Mouse (Mus musculus): Measurements from ENCODE around the gene Cish. TPM values are rescaled to one million over a fixed set of nuclear protein-coding genes. Genes with fewer than 3 reads are reported as not detected.
A peak's percentile ranks its signal among the peaks of the same experiment; 100 is the strongest.
"Not testable (repeated sequence)": the region's sequence is repeated elsewhere in the genome, so short reads cannot be mapped to it uniquely, and the experiment has no call there.

The Cish gene
- total RNA-seq, 1 experiment from 2014 or later, result 14.9 TPM

- DNase-seq, result no peak
Observed at GRCm38 (mm10) chr9:107299783-107300182, 4.0 kb downstream of the Cish start.

DNA sequence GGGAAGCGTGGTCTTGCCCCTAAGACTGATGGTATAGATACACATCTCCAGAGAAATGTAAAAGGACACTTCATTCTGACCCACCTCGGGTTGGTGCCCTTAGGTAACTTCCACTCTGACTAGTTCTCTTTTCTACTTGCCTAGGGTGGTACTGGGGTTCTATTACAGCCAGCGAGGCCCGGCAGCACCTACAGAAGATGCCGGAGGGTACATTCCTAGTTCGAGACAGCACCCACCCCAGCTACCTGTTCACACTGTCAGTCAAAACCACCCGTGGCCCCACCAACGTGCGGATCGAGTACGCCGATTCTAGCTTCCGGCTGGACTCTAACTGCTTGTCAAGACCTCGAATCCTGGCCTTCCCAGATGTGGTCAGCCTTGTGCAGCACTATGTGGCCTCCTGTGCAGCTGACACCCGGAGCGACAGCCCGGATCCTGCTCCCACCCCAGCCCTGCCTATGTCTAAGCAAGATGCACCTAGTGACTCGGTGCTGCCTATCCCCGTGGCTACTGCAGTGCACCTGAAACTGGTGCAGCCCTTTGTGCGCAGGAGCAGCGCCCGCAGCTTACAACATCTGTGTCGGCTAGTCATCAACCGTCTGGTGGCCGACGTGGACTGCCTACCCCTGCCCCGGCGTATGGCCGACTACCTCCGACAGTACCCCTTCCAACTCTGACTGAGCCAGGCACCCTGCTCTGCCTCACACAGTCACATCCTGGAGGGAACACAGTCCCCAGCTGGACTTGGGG is 4.6 kb downstream of the Cish start:
- no peak for DNase-seq

GRCm38 (mm10) chr9:107301554-107302331 is 5.9 kb downstream of the Cish start:
- no peak for DNase-seq

GRCm38 (mm10) chr9:107302592-107302991 is 6.8 kb downstream of the Cish start:
- no peak for DNase-seq

DNA sequence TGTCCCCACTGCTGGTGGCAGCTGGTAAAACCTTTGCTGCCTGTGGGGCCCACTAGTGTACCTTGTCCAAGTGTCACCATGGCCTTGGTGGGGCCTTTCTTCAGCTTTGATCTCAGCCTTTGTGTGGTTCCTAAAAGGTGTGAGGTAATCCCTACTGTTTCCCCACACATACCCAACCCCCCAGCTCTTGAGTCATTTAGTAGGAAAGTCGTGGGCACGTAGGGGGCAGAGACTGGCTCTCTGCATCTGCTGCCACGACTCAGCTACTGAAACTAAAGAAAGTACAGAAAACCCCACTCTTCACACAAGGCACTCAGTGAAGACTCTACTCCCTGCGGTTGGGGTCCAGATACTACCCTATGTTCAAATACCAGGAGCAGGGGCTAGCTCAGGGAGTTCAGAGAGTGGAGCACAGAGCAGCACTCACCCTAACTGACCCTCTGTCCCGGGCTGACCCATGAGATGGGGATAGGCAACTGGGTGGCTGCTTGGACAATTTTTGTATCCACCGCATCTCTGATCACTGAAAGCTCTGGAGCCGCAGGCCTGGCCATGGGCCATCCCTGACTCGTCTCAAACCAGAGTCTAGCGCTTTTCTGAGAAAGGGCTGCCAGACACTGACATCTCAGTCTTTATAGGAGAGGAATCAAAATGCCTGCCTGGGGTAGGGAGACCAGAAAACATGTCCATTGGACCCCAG is 7.4 kb downstream of the Cish start:
- no peak for DNase-seq

GRCm38 (mm10) chr9:107303900-107304299 is 8.1 kb downstream of the Cish start:
- no peak for DNase-seq

- no peak for DNase-seq
Observed at GRCm38 (mm10) chr9:107304383-107304782, 8.6 kb downstream of the Cish start.

GRCm38 (mm10) chr9:107305012-107305411 is 9.2 kb downstream of the Cish start:
- no peak for DNase-seq

DNA sequence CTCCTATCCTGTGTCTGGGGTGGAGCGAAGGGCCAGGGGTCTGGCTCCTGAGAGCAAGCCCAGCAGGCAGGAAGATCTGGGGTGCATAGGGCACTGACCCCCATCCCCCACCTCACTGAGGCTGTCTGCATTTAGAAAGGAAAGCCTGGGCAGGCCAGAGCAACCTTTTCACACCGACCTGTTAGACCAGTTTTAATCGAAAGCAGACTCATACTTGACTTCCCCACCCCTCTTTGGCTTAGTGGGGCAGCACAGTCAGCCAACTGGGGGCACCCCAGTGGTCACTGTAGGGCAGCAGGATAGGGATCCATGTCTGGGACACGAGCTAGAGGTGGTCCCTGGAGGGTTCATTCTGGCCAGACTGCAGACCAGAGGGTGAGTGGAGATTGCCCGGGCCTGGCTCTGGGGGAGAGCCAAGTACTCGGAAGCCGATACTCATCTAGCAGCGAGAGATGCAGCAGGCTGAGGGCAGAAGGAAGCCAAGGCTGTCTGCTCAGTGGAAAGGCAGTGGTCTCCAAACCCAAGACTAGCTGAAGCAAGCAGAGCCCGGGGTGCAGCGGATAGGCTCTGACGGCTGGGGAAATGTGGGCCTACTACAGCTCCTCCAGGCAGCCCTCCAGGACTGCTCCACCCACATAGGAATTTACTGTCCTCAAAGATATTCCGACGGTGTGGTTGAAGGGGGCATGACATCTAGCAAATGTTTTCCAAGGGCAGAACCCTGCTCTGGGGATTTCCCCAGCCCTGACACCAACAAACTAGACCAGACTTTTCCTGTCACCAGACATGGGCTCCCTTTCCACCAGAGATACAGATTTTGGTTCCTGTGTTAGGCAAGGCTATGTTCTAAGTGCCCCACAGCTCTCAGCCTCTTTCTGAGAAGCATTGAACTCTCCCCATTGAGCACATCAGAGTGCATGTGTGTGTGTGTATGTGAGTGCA is 10.0 kb downstream of the Cish start:
- DNase-seq, result no peak

DNA sequence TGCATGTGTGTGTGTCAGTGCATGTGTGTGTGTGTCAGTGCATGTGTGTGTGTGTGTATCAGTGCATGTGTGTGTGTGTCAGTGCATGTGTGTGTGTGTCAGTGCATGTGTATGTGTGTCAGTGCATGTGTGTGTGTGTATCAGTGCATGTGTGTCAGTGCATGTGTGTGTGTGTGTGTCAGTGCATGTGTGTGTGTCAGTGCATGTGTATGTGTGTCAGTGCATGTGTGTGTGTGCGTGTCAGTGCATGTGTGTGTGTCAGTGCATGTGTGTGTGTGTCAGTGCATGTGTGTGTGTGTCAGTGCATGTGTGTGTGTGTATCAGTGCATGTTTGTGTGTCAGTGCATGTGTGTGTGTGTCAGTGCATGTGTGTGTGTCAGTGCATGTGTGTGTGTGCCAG is 10.8 kb downstream of the Cish start:
- not testable (repeated sequence) for DNase-seq

GRCm38 (mm10) chr9:107307099-107307872 is 11.5 kb downstream of the Cish start:
- no peak for DNase-seq

DNA sequence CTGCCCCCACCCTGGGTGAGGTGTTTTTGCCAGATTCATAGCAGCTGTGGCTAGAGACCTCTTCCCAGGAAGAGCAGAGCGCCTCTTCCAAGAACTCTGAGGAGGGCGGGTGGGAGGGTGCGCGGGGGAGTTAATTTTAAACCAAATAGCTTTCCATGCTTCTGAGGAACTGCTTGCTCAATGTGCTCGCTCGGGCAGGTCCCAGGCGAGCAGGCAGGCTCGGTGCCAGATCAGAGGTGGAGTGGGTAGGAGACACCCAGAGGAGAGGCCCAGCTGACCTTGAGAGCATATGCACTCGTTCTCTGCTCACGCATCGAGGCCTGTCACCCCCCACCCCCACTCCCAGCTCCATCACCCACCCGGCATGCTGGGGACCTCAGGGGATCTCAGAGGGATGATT is 12.1 kb downstream of the Cish start:
- peak; percentile 75 for DNase-seq

DNA sequence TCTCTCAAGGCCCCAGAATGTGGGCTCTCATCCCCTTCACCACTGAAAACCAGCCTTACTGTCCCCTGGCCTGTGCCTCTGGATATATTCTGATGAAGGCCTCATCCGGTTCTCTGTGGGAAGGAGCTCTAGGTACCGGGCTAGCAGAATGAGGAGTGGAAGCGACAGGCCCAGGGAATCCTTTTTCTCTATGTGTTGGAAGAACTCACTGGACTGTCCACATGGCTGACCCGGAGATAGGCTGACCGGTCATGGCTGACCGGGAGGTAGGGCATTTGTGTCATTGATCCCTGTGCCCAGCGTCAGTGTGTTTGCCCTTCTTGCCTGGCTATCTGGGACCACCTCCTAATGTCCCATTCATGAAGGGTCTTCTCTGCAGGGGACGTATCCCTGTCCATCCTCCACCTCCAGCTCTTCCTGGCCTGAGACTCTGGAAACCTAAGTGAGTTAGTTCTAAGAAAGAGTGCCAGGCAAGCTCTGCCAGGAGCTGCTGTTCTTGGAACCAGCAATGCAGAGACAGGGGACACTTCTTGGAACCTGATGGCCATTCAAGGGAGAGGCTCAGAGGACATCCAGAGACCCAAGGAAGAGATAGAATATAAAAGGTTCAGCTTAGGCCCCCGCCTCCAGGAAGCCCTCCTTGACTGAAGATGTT is 12.6 kb downstream of the Cish start:
- DNase-seq, result no peak

DNA sequence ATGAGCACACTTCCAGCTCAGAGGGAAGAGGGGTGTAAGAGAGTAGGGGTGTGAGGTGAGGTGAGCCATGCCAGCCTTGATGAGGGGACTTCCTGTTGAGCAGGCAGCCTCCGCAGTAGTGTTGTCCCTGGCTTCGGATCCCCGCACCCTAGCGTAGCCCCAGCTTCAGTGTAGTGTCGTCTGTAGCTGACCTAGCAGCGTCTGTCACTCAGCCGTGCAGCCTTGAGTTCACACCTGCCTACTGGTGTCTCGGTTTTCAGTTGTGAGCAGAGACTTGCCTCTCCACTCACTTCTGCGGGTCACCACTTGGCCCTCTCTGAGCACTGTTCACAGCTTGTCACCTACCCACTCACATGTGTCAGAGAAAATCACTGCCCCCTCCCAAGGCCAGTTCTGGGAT is 13.3 kb downstream of the Cish start:
- no peak for DNase-seq

DNA sequence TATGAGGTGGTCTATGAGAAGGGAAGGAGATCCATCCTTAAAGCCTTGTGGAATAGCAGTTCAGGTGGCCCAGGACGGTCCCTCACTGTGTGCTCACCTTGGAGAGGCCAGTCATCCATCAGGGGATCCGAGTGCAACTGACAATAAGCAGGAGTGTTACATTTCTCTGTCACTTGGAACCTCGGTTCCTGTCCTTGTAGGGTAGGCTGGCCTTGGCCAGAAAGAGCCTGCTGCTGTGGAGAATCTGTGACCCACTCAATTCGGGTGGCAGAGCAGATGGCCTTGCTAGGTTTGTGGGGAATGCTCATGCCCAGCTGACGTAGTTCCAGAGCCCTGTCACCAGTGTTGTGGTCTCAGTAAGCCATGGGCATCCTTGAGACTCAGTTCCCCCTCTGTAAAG is 13.8 kb downstream of the Cish start:
- DNase-seq, result no peak

GRCm38 (mm10) chr9:107312811-107313584 is 17.2 kb downstream of the Cish start:
- DNase-seq, result no peak

- no peak for DNase-seq
Observed at GRCm38 (mm10) chr9:107313926-107314325, 18.1 kb downstream of the Cish start.

- no peak for DNase-seq
Observed at GRCm38 (mm10) chr9:107315791-107316190, 20.0 kb downstream of the Cish start.

DNA sequence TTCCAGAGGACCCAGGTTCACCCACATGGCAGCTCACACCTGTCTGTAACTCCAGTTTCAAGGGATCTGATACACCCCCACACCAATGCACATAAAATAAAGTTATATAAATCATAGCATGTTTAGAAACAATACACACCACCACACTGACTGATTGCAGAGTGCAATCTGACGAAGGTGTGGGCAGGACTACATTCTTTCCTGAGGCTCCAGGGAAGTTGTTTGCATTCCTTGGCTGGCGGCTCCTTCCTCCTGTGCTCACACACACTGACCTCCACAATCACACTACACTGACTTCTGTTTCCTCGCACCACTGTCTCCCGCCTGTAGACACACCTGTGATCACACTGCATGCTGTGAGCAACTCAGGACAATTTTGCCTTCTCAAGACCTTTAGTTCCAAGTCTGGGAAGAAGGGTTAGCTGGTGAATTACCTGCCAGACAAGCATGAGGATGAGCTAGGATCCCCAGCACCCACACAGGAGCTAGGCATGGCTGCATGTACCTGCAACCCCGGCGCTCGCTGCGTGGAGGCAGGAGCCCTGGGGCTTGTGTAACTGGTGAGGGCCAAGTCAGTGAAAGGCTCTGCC is 26.7 kb downstream of the Cish start:
- no peak for DNase-seq

All from adrenal gland, postnatal 25 days (tissue).